Mouse (Mus musculus) intestine, postnatal 0 days (tissue): ENCODE results near the gene Mrgprb3. TPM values are rescaled to one million over a fixed set of nuclear protein-coding genes. Genes with fewer than 3 reads are reported as not detected.

Source experiments
- ATAC-seq: fragments of 200-750 bp; cut with Nextera tagmentation; 2 replicates; pipeline ENCODE4 v1.8.0; 2017; ENCODE audit warnings: mild to moderate bottlenecking, moderate TSS enrichment, moderate library complexity
- H3K27ac ChIP-seq: fragments of 300-500 bp; sonication (generic); 2 replicates; pipeline ENCODE4 v1.5.1; 2014; ENCODE audit warnings: mild to moderate bottlenecking, low read depth, low read length, moderate library complexity
- H3K27me3 ChIP-seq: fragments of 300-500 bp; sonication (generic); replicated peaks from 2 replicates; pipeline ENCODE4 v1.6.1; 2014; ENCODE audit warnings: low read length, mixed read lengths; ENCODE audit not compliant: control insufficient read depth, insufficient read depth
- H3K36me3 ChIP-seq: fragments of 300-500 bp; sonication (generic); 2 replicates; pipeline ENCODE4 v1.6.1; 2014; ENCODE audit warnings: mild to moderate bottlenecking, moderate library complexity; ENCODE audit not compliant: control insufficient read depth, insufficient read depth
- H3K4me1 ChIP-seq: fragments of 300-500 bp; sonication (generic); replicated peaks from 2 replicates; pipeline ENCODE4 v1.6.1; 2014; ENCODE audit warnings: antibody characterized with exemption, low read length, mixed read lengths; ENCODE audit not compliant: control insufficient read depth, insufficient read depth
- H3K4me2 ChIP-seq: fragments of 300-500 bp; sonication (generic); replicated peaks from 2 replicates; pipeline ENCODE4 v1.6.1; 2014; ENCODE audit warnings: low read depth, mild to moderate bottlenecking, moderate library complexity
- H3K4me3 ChIP-seq: fragments of 300-500 bp; sonication (generic); 2 replicates; pipeline ENCODE4 v1.5.1; 2014; ENCODE audit warnings: low read depth, low read length
- H3K9ac ChIP-seq: fragments of 300-500 bp; sonication (generic); 2 replicates; pipeline ENCODE4 v1.6.1; 2014; ENCODE audit warnings: mild to moderate bottlenecking, low read depth, low read length
- H3K9me3 ChIP-seq: fragments of 300-500 bp; sonication (generic); 2 replicates; pipeline ENCODE4 v1.6.1; 2016; ENCODE audit warnings: mixed run types; ENCODE audit not compliant: control insufficient read depth
- CTCF ChIP-seq: sonication (generic); IDR thresholded peaks from 2 replicates; pipeline ENCODE4 v1.5.1; 2016; ENCODE audit warnings: low read depth, mild to moderate bottlenecking, control low read depth, antibody characterized with exemption, moderate library complexity
- WGBS: fragments of 180-500 bp; shearing (Covaris S2); extraction: QIAGEN DNeasy Blood & Tissue Kit; methylation state at CpG from one replicate; pipeline ENCODE4 v1.1.7; 2014; 5-methylcytosine and 5-hydroxymethylcytosine counted together
- polyA plus RNA-seq: library from polyadenylated mRNA; unstranded; fragments of >200 nt; fragmentation: Nextera tagmentation; extraction: Ambion mirVana; gene quantifications from 2 replicates; pipeline ENCODE4 v1.2.1, GENCODE M21; 2015

Mrgprb3 gene
- not detected in 2 replicates for polyA plus RNA-seq

DNA sequence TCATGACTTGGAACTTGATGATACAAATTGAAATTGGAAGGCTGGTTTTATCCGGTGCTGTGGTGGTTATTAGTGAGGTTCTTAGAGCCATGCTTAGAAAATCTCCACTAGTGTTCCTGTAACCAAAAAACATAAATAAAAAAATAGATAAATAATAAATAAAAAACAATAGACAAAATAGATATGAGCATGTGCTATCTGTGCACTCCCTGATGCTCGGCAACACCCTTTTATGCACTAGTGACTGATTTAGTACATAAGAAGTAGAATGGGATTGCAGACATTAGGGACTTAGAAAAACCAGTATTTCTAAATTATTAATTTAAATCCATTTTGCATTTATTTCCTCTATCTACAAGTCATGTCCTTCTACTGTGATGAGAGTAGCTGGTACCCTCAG lies at the start of gene Mrgprb3:
Mrgprb3 (minus strand) TSS at position 101 of the 400 bp plus-strand sequence.
- Histone ChIP-seq H3K9me3 (no peaks in the 10 kb centered on the region), H3K36me3 (no peaks in the 10 kb centered on the region), H3K4me3 (no peak within 1 kb of the TSS), H3K27me3 (no peaks in the 10 kb centered on the region), H3K27ac (no peak within 1 kb of the TSS), H3K9ac (no peak within 1 kb of the TSS), H3K4me2 (no peak within 1 kb of the TSS), H3K4me1 (no peaks in the 10 kb centered on the region)
- TF ChIP-seq CTCF, result no peak
- ATAC-seq, result no peak
- WGBS, result 89% methylated on average over 2 of the region's 2 CpGs

Other genes starting within 250 kb of the Mrgprb3 start
- gene Mrgprb1, start 187.5 kb downstream of the Mrgprb3 start, polyA plus RNA-seq, result not detected in 2 replicates
- not detected in 2 replicates for gene Mrgprx2, start 144.5 kb downstream of the Mrgprb3 start, polyA plus RNA-seq
- gene Mrgprb2, start 85.7 kb downstream of the Mrgprb3 start, polyA plus RNA-seq, result 0.14 and 0.18 TPM in 2 replicates
- gene Zdhhc13, start 145.2 kb upstream of the Mrgprb3 start, polyA plus RNA-seq, result 25.2 and 29.8 TPM in 2 replicates
- 5.0 and 5.8 TPM in 2 replicates for gene Csrp3, start 204.2 kb upstream of the Mrgprb3 start, polyA plus RNA-seq
- 15.7 and 18.1 TPM in 2 replicates for gene E2f8, start 237.8 kb upstream of the Mrgprb3 start, polyA plus RNA-seq